Mouse (Mus musculus): ENCODE data around the gene Vipas39.
"Not testable (repeated sequence)": the region's sequence is repeated elsewhere in the genome, so short reads cannot be mapped to it uniquely, and the experiment has no call there.

The Vipas39 gene

GRCm38 (mm10) chr12:87267682-87268081 is 1.6 kb upstream of the Vipas39 start:
- no peak for DNase-seq (ENCODE audit: extremely low spot score, low read depth, low spot score)

- DNase-seq (ENCODE audit: extremely low spot score, low read depth, low spot score), result no peak
Measured at GRCm38 (mm10) chr12:87266827-87267603, 959 bp upstream of the Vipas39 start.

- DNase-seq (ENCODE audit: extremely low spot score, low read depth, low spot score), result no peak
Measured at GRCm38 (mm10) chr12:87265444-87265843, 612 bp downstream of the Vipas39 start.

DNA sequence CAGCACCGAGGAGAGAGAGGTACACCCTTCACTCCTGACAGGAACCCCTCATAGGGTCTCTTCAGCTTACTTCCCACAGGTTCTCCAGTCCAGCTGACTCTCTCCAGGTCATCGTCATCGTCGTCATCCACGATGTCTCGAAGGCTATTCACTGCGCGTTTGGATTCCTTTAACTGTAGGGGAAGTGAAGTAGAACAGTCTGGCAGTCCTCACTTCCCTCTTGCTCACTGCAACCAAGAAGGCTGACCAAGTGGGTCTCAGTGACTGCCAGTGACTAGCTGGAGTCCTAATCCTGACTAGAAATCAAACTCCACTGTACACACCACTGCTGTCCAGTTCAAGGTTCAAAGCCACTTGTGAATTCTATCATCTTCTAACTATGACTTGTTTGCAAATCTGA is 5.5 kb downstream of the Vipas39 start:
- no peak for DNase-seq (ENCODE audit: extremely low spot score, low read depth, low spot score)

DNA sequence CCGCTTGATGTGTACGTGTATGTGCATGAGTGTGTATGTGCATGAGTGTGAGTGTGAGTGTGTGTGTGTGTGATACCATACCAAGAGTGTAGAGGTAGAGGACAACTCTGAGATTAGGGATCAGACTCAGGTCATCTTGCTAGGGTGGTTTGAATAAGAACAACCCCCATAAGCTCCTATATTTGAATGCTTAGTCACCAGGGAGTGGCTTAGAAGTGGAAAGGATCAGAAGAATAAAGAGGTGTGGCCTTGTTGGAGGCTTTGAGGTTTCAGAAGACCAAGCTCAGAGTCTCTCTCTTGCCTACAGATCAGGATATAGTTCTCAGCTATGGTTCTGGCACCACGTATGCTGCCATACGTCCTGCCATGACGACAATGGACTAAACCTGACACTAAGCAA is 9.4 kb downstream of the Vipas39 start:
- DNase-seq (ENCODE audit: extremely low spot score, low read depth, low spot score), result no peak

DNA sequence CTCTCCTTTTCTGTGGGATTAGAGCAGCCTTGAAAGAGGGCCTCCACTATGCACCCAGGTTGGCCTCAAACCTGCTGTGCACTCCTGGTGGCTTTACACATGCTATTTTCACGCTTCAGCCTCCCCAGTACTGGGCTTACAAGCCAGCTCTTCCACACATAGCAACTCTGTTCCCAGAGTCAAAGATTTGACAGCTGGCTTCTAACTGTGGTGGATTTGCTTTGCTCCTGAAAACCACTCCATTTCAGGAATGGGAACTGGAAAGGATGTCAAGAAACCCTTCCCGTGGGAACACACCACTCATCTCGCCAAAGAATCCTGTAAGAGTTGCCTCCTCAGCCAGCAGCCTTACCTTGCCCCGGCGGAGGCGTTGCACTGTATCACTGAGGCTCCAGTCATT is 12.2 kb downstream of the Vipas39 start:
- no peak for DNase-seq (ENCODE audit: extremely low spot score, low read depth, low spot score)

DNA sequence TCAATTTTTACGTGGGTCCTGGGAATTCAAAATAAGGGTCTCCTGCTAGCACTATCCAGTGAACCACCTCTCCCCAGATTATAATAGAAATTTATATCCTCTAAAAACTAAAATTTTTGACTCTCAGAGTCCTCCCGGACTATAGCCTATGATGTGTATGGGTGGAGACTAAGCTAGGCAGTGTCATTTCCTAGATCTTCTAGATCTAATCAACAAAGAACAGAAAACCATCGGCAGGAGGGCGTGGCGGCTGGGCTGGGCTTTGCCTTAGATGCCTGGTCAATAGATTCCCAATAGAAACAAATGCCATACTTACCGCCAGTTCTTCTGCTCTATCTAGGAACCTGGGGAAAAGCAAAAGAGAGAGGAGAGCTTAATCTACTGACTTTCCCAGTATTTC is 15.9 kb downstream of the Vipas39 start:
- DNase-seq (ENCODE audit: extremely low spot score, low read depth, low spot score), result no peak

DNA sequence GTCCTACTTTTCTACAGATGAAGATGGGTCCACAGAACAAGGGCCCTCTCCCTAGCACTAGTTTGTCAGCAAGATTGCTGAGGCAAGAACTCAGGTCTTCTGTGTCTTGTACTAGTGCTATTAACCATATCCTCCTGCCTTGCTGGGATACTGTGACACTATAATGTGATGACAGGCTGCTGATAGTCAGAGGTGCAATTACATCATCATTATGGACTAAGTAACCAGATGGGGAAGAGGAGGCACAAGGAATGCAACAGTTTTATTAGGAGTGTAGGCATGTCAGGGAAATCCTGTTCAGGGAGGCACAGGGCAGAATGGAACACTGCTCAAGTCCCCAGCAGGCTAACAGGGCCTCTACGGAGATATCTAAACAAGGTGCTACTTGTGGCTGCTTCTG is 27.4 kb downstream of the Vipas39 start, which contains the start of gene Noxred1:
Noxred1 (minus strand) TSS at position 101 of the 400 bp plus-strand sequence.
- no peak for DNase-seq (ENCODE audit: extremely low spot score, low read depth, low spot score)

DNA sequence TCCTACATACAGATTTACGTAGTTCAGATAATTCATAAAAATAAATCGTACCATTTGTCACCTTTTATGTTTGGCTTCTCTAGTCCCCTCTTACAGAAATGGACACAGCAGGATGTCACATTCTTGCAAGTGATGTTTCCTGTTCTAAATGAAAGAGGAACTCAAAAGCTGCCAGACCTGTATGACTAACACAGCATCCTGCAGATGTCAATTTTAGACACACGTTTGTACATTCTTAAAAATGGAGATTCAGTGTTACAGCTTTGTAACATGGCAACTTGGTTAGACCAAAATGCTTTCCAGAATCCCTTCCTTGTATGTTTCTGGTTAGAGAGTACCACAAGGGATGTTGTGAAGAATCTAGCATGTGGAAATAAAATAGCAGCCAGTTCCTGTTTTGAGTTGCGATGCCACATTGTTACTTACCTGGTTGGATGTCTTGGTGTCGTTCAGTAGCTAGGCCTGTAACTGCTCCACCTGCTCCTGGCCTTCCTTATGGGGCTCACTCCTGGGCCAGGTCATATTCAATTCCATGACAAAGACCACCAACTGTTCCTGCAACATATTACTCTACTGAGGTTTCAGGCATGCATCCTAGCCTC is 29.1 kb downstream of the Vipas39 start:
- no peak for DNase-seq (ENCODE audit: extremely low spot score, low read depth, low spot score)

GRCm38 (mm10) chr12:87230379-87230895 is 35.6 kb downstream of the Vipas39 start:
- no peak for DNase-seq (ENCODE audit: extremely low spot score, low read depth, low spot score)

GRCm38 (mm10) chr12:87229633-87230032 is 36.4 kb downstream of the Vipas39 start:
- DNase-seq (ENCODE audit: extremely low spot score, low read depth, low spot score), result no peak

- no peak for DNase-seq (ENCODE audit: extremely low spot score, low read depth, low spot score)
Measured at GRCm38 (mm10) chr12:87226801-87227200, 39.3 kb downstream of the Vipas39 start.

- no peak for DNase-seq (ENCODE audit: extremely low spot score, low read depth, low spot score)
Measured at GRCm38 (mm10) chr12:87224950-87225349, 41.1 kb downstream of the Vipas39 start.

DNA sequence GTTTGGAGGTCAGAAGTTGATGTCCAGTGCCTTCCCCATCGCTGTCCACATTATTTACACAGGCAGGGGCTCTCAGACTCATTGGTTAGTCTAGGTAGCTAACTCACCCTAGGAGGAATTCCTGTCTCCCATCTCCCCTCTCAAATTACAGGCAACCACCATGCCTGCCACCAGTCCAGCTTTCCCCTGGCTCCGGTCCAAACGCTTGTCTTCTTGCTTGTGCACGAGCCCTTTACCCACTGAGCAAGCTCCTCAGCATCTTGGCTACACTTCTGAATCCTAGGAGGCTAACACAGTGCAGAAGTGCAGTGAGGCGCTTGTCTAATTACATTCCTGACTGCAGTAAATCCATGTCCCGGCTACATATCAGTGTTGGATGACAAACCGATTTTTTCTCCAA is 46.7 kb downstream of the Vipas39 start:
- no peak for DNase-seq (ENCODE audit: extremely low spot score, low read depth, low spot score)

- no peak for DNase-seq (ENCODE audit: extremely low spot score, low read depth, low spot score)
Measured at GRCm38 (mm10) chr12:87217596-87217995, 48.5 kb downstream of the Vipas39 start.

DNA sequence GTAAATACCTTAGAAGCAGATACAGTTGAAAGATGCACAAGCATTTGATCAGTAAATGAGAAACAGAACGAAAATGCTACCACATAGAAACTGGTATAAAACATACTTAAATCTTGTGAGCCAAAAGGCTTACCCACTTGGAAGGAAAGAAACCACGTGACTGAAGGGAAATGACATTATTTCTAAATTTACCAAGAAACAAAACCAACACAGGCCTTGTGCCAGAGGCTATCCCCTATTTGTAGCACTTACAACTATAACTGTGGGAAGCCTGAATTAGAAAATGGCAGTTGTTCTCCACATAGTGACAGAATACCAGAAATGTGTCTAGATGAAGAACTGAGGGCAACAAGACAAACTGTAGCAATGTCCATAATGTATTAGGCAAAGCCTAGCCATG is 50.0 kb downstream of the Vipas39 start:
- no peak for DNase-seq (ENCODE audit: extremely low spot score, low read depth, low spot score)

DNA sequence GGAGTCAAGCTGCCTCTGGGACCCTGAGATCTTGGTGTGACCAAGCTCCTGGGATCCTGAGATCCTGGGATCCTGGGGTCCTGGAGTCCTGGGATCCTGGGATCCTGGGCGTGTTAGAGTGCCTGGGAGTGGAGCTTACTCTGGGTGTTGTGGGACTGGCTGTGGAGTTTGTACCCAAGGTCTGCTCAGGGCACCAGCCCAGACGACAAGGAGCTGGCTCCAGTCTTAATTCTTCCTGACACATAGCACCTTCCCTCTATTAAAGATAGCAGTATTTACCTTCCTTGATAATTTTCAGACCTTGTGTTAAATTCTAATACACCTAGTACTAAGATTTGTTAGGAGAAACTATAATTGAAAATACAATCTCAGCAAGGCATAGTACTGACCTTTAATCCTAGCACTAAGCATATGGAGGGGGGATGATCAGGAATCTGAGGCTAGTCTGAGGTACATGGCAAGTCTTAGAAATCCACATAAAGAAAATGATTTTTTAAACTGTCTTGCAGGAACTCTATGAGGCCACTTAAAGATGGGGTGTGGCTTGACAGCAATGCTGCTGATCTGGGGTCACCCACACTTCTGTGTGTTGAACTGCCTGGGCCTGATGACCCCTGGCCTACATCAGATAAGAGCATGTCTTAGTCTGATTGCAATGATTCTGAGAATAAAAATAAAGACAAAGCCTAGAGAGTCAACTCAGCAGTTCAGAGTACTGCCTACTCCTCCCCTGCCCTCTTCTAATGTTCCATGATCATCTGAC is 53.0 kb downstream of the Vipas39 start:
- no peak for DNase-seq (ENCODE audit: extremely low spot score, low read depth, low spot score)

- DNase-seq (ENCODE audit: extremely low spot score, low read depth, low spot score), result not testable (repeated sequence)
Measured at GRCm38 (mm10) chr12:87205789-87206188, 60.3 kb downstream of the Vipas39 start.

DNA sequence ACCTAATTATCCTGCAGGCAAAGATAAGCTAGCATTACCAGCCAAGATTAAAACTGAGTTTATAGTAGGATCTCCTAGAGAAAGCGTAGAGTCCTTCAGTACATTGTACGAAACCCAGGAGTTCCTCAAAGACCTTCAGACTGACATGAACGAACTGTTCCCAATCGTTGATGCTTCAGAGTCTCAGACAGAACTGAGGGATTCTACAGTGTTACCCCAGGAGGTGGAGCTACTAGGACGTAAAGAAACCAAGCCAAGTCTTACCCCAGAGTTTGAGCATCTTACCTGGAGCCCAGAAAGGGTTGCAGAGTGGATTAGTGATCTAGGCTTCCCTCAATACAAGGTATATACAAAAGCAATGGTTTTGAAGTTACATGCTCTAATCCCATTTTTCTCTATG is 64.4 kb downstream of the Vipas39 start:
- DNase-seq (ENCODE audit: extremely low spot score, low read depth, low spot score), result no peak

DNA sequence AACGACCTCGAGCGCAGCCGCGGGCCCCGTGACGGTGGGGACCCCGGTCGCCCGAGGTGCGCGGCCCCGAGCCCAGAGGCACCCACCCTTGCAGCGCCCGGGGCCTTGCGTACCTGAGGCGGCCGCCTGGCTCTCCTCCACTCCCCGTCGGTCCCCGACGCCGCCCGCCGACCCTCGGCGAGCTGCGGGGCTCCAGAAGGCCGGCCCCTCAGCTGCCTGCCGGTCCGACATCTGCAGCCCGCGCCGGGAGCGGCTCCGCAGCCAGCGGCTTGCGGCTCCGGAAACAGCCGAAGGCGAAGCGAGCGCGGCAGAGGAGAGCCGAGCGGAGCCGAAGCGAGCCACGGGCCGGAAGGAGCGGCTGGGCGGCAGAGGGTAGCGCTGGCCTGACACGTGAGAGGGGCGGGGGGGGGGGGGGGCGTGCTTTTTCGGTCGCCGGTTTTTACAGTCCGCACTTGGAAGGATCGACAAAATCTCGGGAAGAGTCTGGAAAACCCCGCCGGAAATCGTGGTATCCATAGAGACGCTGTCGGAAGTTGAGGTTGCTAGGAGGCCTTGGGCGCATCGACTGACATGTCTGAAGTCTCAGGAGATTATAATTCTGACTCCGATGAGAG is 66.0 kb downstream of the Vipas39 start, which contains the start of gene Tmed8:
Tmed8 (minus strand) TSS at position 482 of the 614 bp plus-strand sequence.
- no peak for DNase-seq (ENCODE audit: extremely low spot score, low read depth, low spot score)

Data from hindlimb bud, embryonic 11.5 days (tissue).